Mouse (Mus musculus) erythroblast, embryonic 14.5 days (primary cell): ENCODE results near the gene Asb5. TPM values are rescaled to one million over a fixed set of nuclear protein-coding genes. Genes with fewer than 3 reads are reported as not detected.
"Not testable (repeated sequence)": the region's sequence is repeated elsewhere in the genome, so short reads cannot be mapped to it uniquely, and the experiment has no call there.

Source experiments
- H3K27me3 ChIP-seq: 2 replicates; pipeline ENCODE4 v1.6.1; 2012; ENCODE audit warnings: inconsistent platforms; ENCODE audit not compliant: control insufficient read depth
- H3K36me3 ChIP-seq: 2 replicates; pipeline ENCODE4 v1.6.1; 2012; ENCODE audit warnings: mild to moderate bottlenecking, inconsistent platforms; ENCODE audit not compliant: control insufficient read depth
- H3K4me1 ChIP-seq: 2 replicates; pipeline ENCODE4 v1.6.1; 2012; ENCODE audit warnings: inconsistent platforms; ENCODE audit not compliant: control insufficient read depth
- H3K4me3 ChIP-seq: replicated peaks from 2 replicates; pipeline ENCODE3; 2012; ENCODE audit warnings: moderate library complexity, mild to moderate bottlenecking, inconsistent platforms
- H3K9me3 ChIP-seq: 2 replicates; pipeline ENCODE4 v1.6.1; 2012; ENCODE audit warnings: low read length, inconsistent platforms, mixed read lengths; ENCODE audit not compliant: control insufficient read depth
- GATA1 ChIP-seq: IDR thresholded peaks from 2 replicates; pipeline ENCODE4 v1.6.1; 2012; ENCODE audit warnings: low read length, inconsistent platforms, mixed read lengths
- TAL1 ChIP-seq: IDR thresholded peaks from 3 replicates; pipeline ENCODE4 v1.6.1; 2012; ENCODE audit warnings: low read length, inconsistent platforms, mixed read lengths
- polyA plus RNA-seq: library from polyadenylated mRNA; stranded (reverse); fragments of >175 nt; gene quantifications from 2 replicates; pipeline ENCODE4 v1.2.3, GENCODE M21; 2012

Asb5 gene
- polyA plus RNA-seq, 1 experiment, result not detected

DNA sequence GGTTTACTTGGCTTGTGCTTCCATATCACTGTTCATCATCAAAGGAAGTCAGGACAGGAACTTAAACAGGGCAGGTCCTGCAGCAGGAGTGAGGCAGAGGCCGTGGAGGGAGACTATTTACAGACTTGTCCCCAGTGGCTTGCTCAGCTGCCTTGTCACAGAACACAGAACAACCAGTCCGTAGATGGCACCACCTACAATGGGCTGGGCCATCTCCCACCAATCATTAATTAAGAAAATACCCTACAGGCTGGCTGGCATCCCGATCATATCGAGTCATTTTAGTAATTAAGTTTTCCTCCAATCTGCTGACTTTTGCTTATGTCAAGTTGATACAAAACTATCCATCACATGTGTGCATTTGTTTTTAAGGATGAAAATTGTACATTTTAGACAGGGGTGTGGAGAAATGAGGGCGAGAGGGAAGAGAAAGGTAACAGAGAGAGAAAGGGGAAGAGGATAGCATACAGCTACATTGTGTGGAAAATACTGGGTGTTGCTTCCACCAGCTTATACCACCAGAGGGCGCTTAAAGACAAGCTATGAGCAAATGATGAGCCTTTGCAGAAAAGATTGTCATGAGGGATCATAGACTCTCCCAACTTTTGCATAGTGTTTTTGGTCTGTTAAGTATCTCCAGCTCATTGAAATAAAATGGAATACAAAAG, 21.8 kb upstream of the Asb5 start:
- H3K4me1 ChIP-seq, result peaks cover 26% of the 10 kb centered on the region
- H3K9me3 ChIP-seq, result no peaks in the 10 kb centered on the region
- no peak overlapping the region for H3K4me3 ChIP-seq
- H3K27me3 ChIP-seq, result no peaks in the 10 kb centered on the region
- TF ChIP-seq GATA1, result no peak
- no peak for TF ChIP-seq TAL1
- no peaks in the 10 kb centered on the region for H3K36me3 ChIP-seq

DNA sequence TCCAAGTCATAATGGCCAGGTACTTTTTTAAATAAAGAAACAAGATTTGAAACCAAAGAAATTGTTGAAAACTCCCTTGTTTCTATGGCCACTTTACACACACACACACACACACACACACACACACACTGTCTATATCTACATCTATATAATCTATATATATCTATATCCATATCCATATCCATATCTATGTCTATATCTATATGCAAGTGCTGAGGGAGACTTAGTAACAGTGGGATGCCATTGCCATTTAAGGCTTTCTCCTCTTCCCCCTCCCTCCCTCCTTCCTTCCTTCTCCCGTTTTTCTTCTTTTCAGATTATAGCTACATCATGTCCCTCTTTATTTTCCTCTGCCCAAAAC, 21.3 kb upstream of the Asb5 start:
- Histone ChIP-seq H3K27me3 (no peaks in the 10 kb centered on the region), H3K4me3 (no peak overlapping the region), H3K9me3 (no peaks in the 10 kb centered on the region), H3K4me1 (peaks cover 26% of the 10 kb centered on the region), H3K36me3 (no peaks in the 10 kb centered on the region)
- TF ChIP-seq TAL1, result no peak
- no peak for TF ChIP-seq GATA1

- Histone ChIP-seq H3K4me3 (peak overlapping the region; percentile 4), H3K9me3 (no peaks in the 10 kb centered on the region), H3K27me3 (no peaks in the 10 kb centered on the region), H3K36me3 (no peaks in the 10 kb centered on the region), H3K4me1 (peaks cover 26% of the 10 kb centered on the region)
- TF ChIP-seq GATA1, result no peak
These were observed 20.6 kb upstream of the Asb5 start for GRCm38 (mm10) chr8:54508814-54509213.

DNA sequence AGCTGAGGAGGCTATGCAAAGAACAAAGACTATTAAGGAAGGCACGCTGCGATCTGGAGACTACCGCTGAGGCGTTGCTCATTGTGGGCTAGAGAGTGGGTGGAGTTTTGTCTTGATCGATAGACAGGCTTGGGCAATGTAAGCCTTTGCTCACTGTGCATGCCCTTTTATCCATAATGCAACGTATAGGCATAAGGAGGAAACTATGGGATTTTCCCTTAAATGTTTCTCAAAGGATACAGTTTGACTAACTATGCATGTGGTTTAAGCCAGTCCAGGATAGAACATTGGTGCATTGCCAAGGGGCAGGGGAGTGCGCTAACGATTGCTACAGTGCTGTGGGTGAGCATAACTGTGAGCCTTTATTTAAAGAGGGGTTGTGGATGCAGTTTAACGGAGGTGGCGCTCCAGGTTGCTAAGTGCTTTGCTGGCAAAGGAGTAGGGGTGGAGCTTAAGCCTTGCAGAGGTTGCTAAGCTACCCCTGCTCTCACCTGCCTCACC, 20.1 kb upstream of the Asb5 start:
- H3K4me1 ChIP-seq, result peaks cover 26% of the 10 kb centered on the region
- H3K27me3 ChIP-seq, result no peaks in the 10 kb centered on the region
- H3K36me3 ChIP-seq, result no peaks in the 10 kb centered on the region
- TF ChIP-seq GATA1 (no peak), TAL1 (no peak)
- H3K9me3 ChIP-seq, result no peaks in the 10 kb centered on the region
- H3K4me3 ChIP-seq, result peak overlapping the region; percentile 32

- Histone ChIP-seq H3K4me3 (no peak overlapping the region), H3K4me1 (peaks cover 22% of the 10 kb centered on the region), H3K9me3 (no peaks in the 10 kb centered on the region), H3K36me3 (no peaks in the 10 kb centered on the region; the same call in 1 of the 2 replicates), H3K27me3 (no peaks in the 10 kb centered on the region)
- no peak for TF ChIP-seq TAL1
- TF ChIP-seq GATA1, result no peak
These were observed 17.6 kb upstream of the Asb5 start for GRCm38 (mm10) chr8:54511791-54512190.

DNA sequence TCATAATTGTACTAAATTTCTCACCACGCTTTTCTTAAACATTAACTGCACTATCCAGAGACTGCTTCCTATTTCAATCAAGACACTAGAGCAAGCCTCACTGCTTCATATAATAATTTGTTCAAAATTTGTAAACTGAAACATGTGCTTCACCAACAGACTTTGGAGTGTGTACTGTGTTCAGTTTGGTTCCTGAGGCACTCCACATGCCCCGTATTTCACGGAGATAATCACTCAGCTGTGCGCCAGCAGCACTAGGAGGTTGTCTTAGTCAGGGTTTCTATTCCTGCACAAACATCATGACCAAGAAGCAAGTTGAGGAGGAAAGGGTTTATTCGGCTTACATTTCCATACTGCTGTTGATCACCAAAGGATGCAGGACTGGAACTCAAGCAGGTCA, 17.2 kb upstream of the Asb5 start:
- not testable (repeated sequence) for H3K9me3 ChIP-seq, H3K4me3 ChIP-seq, H3K27me3 ChIP-seq, H3K36me3 ChIP-seq
- peaks cover 22% of the 10 kb centered on the region for H3K4me1 ChIP-seq

DNA sequence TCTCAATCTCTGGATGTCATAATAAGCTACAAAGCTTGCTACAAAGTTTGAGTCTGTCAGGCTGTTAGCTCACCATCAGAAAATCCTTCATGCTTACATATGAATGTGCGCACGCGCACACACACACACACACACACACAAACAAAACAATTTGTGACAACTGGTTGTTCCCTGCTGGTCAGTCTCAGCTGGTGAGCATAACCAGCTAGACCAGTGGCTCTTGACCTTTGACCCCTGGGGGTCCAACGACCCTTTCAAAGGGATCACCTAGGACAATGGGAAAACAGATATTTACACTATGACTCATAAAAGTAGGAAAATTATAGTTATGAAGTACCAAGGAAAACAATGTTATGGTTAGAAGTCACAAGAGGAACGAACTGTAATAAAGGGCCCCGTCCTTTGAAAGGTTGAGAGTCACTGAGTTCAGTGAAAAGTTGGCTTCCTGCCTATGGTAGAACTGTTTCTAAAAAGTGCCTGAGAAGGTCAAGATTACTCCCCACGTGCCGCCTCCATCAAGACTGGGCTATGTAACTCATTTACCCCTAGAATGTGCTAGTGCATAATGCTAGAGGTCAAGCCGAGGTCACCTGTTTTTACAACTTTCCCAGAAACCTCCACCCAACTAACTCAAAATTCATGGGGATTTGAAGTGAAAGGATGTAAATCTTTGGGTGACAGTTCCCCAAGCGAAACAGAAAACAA, 10.5 kb upstream of the Asb5 start:
- Histone ChIP-seq H3K9me3 (no peaks in the 10 kb centered on the region), H3K4me3 (no peak overlapping the region), H3K4me1 (peaks cover 3% of the 10 kb centered on the region; the same call in 1 of the 2 replicates), H3K36me3 (peaks cover 36% of the 10 kb centered on the region), H3K27me3 (no peaks in the 10 kb centered on the region)
- no peak for TF ChIP-seq TAL1
- TF ChIP-seq GATA1, result no peak

GRCm38 (mm10) chr8:54520516-54520915, 8.9 kb upstream of the Asb5 start:
- H3K27me3 ChIP-seq, result no peaks in the 10 kb centered on the region
- no peaks in the 10 kb centered on the region for H3K9me3 ChIP-seq
- TF ChIP-seq GATA1 (no peak), TAL1 (no peak)
- H3K4me1 ChIP-seq, result peaks cover 4% of the 10 kb centered on the region
- peaks cover 48% of the 10 kb centered on the region for H3K36me3 ChIP-seq
- H3K4me3 ChIP-seq, result no peak overlapping the region

DNA sequence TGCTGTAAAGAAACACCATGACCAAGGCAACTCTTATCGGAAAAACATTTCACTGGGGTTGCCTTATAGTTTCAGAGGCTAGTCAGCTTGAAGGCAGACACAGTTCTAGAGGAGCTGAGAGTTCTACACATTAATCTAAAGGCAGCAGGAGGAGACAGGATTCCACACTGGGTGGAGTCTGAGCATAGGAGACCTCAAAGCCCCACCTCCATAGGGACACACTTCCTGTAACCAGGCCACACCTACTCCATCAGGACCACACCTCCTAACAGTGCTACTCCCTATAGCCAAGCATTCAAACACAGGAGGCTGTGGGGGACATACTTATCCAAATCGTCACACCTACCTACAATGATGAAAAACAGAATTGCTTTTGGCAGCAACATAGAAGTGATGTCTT, 3.8 kb upstream of the Asb5 start:
- Histone ChIP-seq H3K4me1 (peaks cover 35% of the 10 kb centered on the region), H3K36me3 (peaks cover 56% of the 10 kb centered on the region), H3K27me3 (no peaks in the 10 kb centered on the region), H3K9me3 (no peaks in the 10 kb centered on the region), H3K4me3 (no peak overlapping the region)
- TF ChIP-seq TAL1 (no peak), GATA1 (no peak)

- Histone ChIP-seq H3K36me3 (peaks cover 46% of the 10 kb centered on the region), H3K27me3 (no peaks in the 10 kb centered on the region), H3K4me3 (no peak overlapping the region), H3K9me3 (no peaks in the 10 kb centered on the region), H3K4me1 (peaks cover 32% of the 10 kb centered on the region)
- no peak for TF ChIP-seq TAL1
- no peak for TF ChIP-seq GATA1
These were observed 2.7 kb upstream of the Asb5 start for GRCm38 (mm10) chr8:54526700-54527099.
